Mouse (Mus musculus) frontal cortex, adult 2 months (tissue): Measurements from ENCODE around the gene Ankrd28. TPM values are rescaled to one million over a fixed set of nuclear protein-coding genes. Genes with fewer than 3 reads are reported as not detected.
"Not testable (repeated sequence)": the region's sequence is repeated elsewhere in the genome, so short reads cannot be mapped to it uniquely, and the experiment has no call there.

ENCODE experiments used
- DNase-seq, 2 experiments: peaks; one replicate each; pipeline ENCODE4 v3.0.0; 2022; ENCODE audit warnings: low spot score in 1 of 2; ENCODE audit errors: extremely low spot score in 1 of 2
- polyA plus RNA-seq: library from polyadenylated mRNA; depleted of rRNA; stranded (reverse); fragments of >200 nt; gene quantifications from 2 replicates; pipeline ENCODE4 v1.2.3, GENCODE M21; 2012

Ankrd28 gene
- polyA plus RNA-seq, 1 experiment = 28.9 TPM

GRCm38 (mm10) chr14:31794776-31795126 is 35.7 kb downstream of the Ankrd28 start:
- no peak for DNase-seq

GRCm38 (mm10) chr14:31793979-31794775 is 36.3 kb downstream of the Ankrd28 start:
- peak in 1 of 2 experiments; percentile 59 for DNase-seq

GRCm38 (mm10) chr14:31790797-31791196 is 39.7 kb downstream of the Ankrd28 start:
- peak in 1 of 2 experiments; percentile 60 for DNase-seq

- DNase-seq = no peak
Measured at GRCm38 (mm10) chr14:31786906-31787305, 43.5 kb downstream of the Ankrd28 start.

- DNase-seq = no peak
Measured at GRCm38 (mm10) chr14:31785681-31786080, 44.8 kb downstream of the Ankrd28 start.

- DNase-seq = no peak
Measured at GRCm38 (mm10) chr14:31784975-31785374, 45.5 kb downstream of the Ankrd28 start.

- peak; percentile 42 to 72 for DNase-seq
Measured at GRCm38 (mm10) chr14:31781309-31782049, 49.0 kb downstream of the Ankrd28 start.

- DNase-seq = peak in 1 of 2 experiments; percentile 51
Measured at GRCm38 (mm10) chr14:31780412-31781233, 49.8 kb downstream of the Ankrd28 start.

- DNase-seq = no peak
Measured at GRCm38 (mm10) chr14:31773518-31773917, 56.9 kb downstream of the Ankrd28 start.

- no peak for DNase-seq
Measured at GRCm38 (mm10) chr14:31772251-31772650, 58.2 kb downstream of the Ankrd28 start.

- DNase-seq = peak in 1 of 2 experiments; percentile 48
Measured at GRCm38 (mm10) chr14:31768531-31768930, 61.9 kb downstream of the Ankrd28 start.

- no peak for DNase-seq
Measured at GRCm38 (mm10) chr14:31764083-31764482, 66.4 kb downstream of the Ankrd28 start.

GRCm38 (mm10) chr14:31761727-31762126 is 68.7 kb downstream of the Ankrd28 start:
- DNase-seq = no peak

- DNase-seq = no peak
Measured at GRCm38 (mm10) chr14:31759195-31759594, 71.3 kb downstream of the Ankrd28 start.

- DNase-seq = not testable (repeated sequence)
Measured at GRCm38 (mm10) chr14:31758410-31758809, 72.0 kb downstream of the Ankrd28 start.

- DNase-seq = no peak
Measured at GRCm38 (mm10) chr14:31748239-31748873, 82.1 kb downstream of the Ankrd28 start.

GRCm38 (mm10) chr14:31742523-31742922 is 87.9 kb downstream of the Ankrd28 start:
- no peak for DNase-seq

GRCm38 (mm10) chr14:31734811-31735210 is 95.6 kb downstream of the Ankrd28 start:
- no peak for DNase-seq

GRCm38 (mm10) chr14:31727522-31727921 is 102.9 kb downstream of the Ankrd28 start:
- no peak for DNase-seq

- DNase-seq = no peak
Measured at GRCm38 (mm10) chr14:31722746-31723145, 107.7 kb downstream of the Ankrd28 start.
